Mouse (Mus musculus) heart, embryonic 10.5 days (tissue): ENCODE measurements at regions not wholly inside any gene's neighbourhood (a gene's known extent, or its start where the extent isn't known, plus 50 kb on each side); places are given as distances from the start of the nearest gene placed in this dataset.
A peak's percentile ranks its signal among the peaks of the same experiment; 100 is the strongest.

Experiments used
- DNase-seq: peaks from one replicate; pipeline ENCODE4 v3.0.0-alpha.2; 2017; ENCODE audit warnings: low spot score
- H3K27ac ChIP-seq: fragments of 300-500 bp; sonication (generic); 2 replicates; pipeline ENCODE4 v1.5.1; 2016; ENCODE audit warnings: mild to moderate bottlenecking
- H3K27me3 ChIP-seq: fragments of 300-500 bp; sonication (generic); 2 replicates; pipeline ENCODE4 v1.6.1; 2016; ENCODE audit warnings: mild to moderate bottlenecking; ENCODE audit not compliant: poor library complexity, insufficient read depth, severe bottlenecking
- H3K36me3 ChIP-seq: fragments of 300-500 bp; sonication (generic); 2 replicates; pipeline ENCODE4 v1.6.1; 2016; ENCODE audit warnings: mild to moderate bottlenecking, moderate library complexity
- H3K4me1 ChIP-seq: fragments of 300-500 bp; sonication (generic); 2 replicates; pipeline ENCODE4 v1.6.1; 2016; ENCODE audit warnings: mild to moderate bottlenecking
- H3K4me3 ChIP-seq: fragments of 300-500 bp; sonication (generic); 2 replicates; pipeline ENCODE4 v1.5.1; 2016; ENCODE audit warnings: mild to moderate bottlenecking, moderate library complexity
- H3K9me3 ChIP-seq: fragments of 300-500 bp; sonication (generic); 2 replicates; pipeline ENCODE4 v1.6.1; 2016; ENCODE audit warnings: mild to moderate bottlenecking, moderate library complexity
- WGBS: fragments of 180-500 bp; shearing (Covaris S2); methylation state at CpG from one replicate; pipeline ENCODE4 v1.1.7; 2016; 5-methylcytosine and 5-hydroxymethylcytosine counted together

GRCm38 (mm10) chr13:110545454-110545853, 150.6 kb downstream of the Plk2 start:
- Histone ChIP-seq H3K36me3 (no peaks in the 10 kb centered on the region), H3K4me3 (no peak overlapping the region), H3K4me1 (no peaks in the 10 kb centered on the region; the same call in 1 of the 2 replicates), H3K9me3 (no peaks in the 10 kb centered on the region), H3K27me3 (no peaks in the 10 kb centered on the region), H3K27ac (no peak overlapping the region; the same call in 1 of the 2 replicates)
- no peak for DNase-seq
- whole genome bisulfite sequencing = 58% methylated on average over 6 of the region's 6 CpGs

- peaks cover 5% of the 10 kb centered on the region; the same call in 1 of the 2 replicates for H3K4me1 ChIP-seq
- no peak overlapping the region for H3K4me3 ChIP-seq
- H3K27me3 ChIP-seq = no peaks in the 10 kb centered on the region
- peak overlapping the region; percentile 36; the same call in 1 of the 2 replicates for H3K27ac ChIP-seq
- H3K36me3 ChIP-seq = no peaks in the 10 kb centered on the region
- DNase-seq = no peak
- H3K9me3 ChIP-seq = no peaks in the 10 kb centered on the region
- WGBS = 82% methylated on average over 7 of the region's 7 CpGs
These were observed 160.9 kb downstream of the Plk2 start for GRCm38 (mm10) chr13:110555529-110556319.

- H3K4me3 ChIP-seq = no peak overlapping the region
- H3K9me3 ChIP-seq = no peaks in the 10 kb centered on the region
- H3K36me3 ChIP-seq = no peaks in the 10 kb centered on the region
- H3K27me3 ChIP-seq = no peaks in the 10 kb centered on the region
- no peak for DNase-seq
- WGBS = 56% methylated on average over 9 of the region's 9 CpGs
- H3K4me1 ChIP-seq = peaks cover 5% of the 10 kb centered on the region; the same call in 1 of the 2 replicates
- H3K27ac ChIP-seq = no peak overlapping the region
These were observed 161.7 kb downstream of the Plk2 start for GRCm38 (mm10) chr13:110556355-110557095.

GRCm38 (mm10) chr13:110557930-110558727, 163.3 kb downstream of the Plk2 start:
- Histone ChIP-seq H3K27me3 (no peaks in the 10 kb centered on the region), H3K27ac (peak overlapping the region; percentile 52; the same call in 1 of the 2 replicates), H3K4me1 (peaks cover 11% of the 10 kb centered on the region), H3K36me3 (no peaks in the 10 kb centered on the region), H3K4me3 (no peak overlapping the region), H3K9me3 (no peaks in the 10 kb centered on the region)
- 72% methylated on average over 28 of the region's 28 CpGs for WGBS
- DNase-seq = no peak

GRCm38 (mm10) chr13:110560566-110560965, 165.7 kb downstream of the Plk2 start:
- no peak overlapping the region for H3K4me3 ChIP-seq
- DNase-seq = no peak

GRCm38 (mm10) chr13:110562499-110562898, 167.7 kb downstream of the Plk2 start:
- Histone ChIP-seq H3K27ac (no peak overlapping the region), H3K27me3 (no peaks in the 10 kb centered on the region), H3K4me3 (no peak overlapping the region), H3K36me3 (no peaks in the 10 kb centered on the region), H3K4me1 (peaks cover 20% of the 10 kb centered on the region), H3K9me3 (no peaks in the 10 kb centered on the region)
- no peak for DNase-seq
- WGBS = 56% methylated on average over 3 of the region's 3 CpGs

More at GRCm38 (mm10) chr13:110560566-110560965, 165.7 kb downstream of the Plk2 start:
- Histone ChIP-seq H3K9me3 (no peaks in the 10 kb centered on the region), H3K4me1 (peaks cover 20% of the 10 kb centered on the region), H3K27ac (no peak overlapping the region), H3K36me3 (no peaks in the 10 kb centered on the region), H3K27me3 (no peaks in the 10 kb centered on the region)
- 87% methylated on average over 13 of the region's 13 CpGs for WGBS

GRCm38 (mm10) chr13:110562902-110563301, 168.1 kb downstream of the Plk2 start:
- Histone ChIP-seq H3K27ac (no peak overlapping the region), H3K27me3 (no peaks in the 10 kb centered on the region), H3K9me3 (no peaks in the 10 kb centered on the region), H3K36me3 (no peaks in the 10 kb centered on the region), H3K4me3 (no peak overlapping the region), H3K4me1 (peaks cover 20% of the 10 kb centered on the region)
- no peak for DNase-seq
- 45% methylated on average over 5 of the region's 5 CpGs for WGBS

- H3K9me3 ChIP-seq = no peaks in the 10 kb centered on the region
- no peaks in the 10 kb centered on the region for H3K27me3 ChIP-seq
- WGBS = 21% methylated on average over 9 of the region's 9 CpGs
- peak; percentile 78 for DNase-seq
- peaks cover 15% of the 10 kb centered on the region for H3K4me1 ChIP-seq
- 0 out of 2 replicates have a peak overlapping the region, but pooled peaks have one; percentile 8 for H3K4me3 ChIP-seq
- H3K27ac ChIP-seq = peak overlapping the region; percentile 36; the same call in 1 of the 2 replicates
- no peaks in the 10 kb centered on the region for H3K36me3 ChIP-seq
These were observed 169.1 kb downstream of the Plk2 start for GRCm38 (mm10) chr13:110563967-110564366.

- H3K36me3 ChIP-seq = no peaks in the 10 kb centered on the region
- WGBS = 67% methylated on average over 8 of the region's 8 CpGs
These were observed 173.8 kb downstream of the Plk2 start for GRCm38 (mm10) chr13:110568482-110569179.

GRCm38 (mm10) chr13:110569180-110569512, 174.3 kb downstream of the Plk2 start:
- H3K36me3 ChIP-seq = no peaks in the 10 kb centered on the region
- peaks cover 2% of the 10 kb centered on the region for H3K4me1 ChIP-seq
- no peak overlapping the region for H3K4me3 ChIP-seq
- WGBS = 82% methylated on average over 2 of the region's 2 CpGs
- H3K27ac ChIP-seq = no peak overlapping the region
- H3K9me3 ChIP-seq = no peaks in the 10 kb centered on the region
- no peaks in the 10 kb centered on the region for H3K27me3 ChIP-seq
- DNase-seq = no peak

More at GRCm38 (mm10) chr13:110568482-110569179, 173.8 kb downstream of the Plk2 start:
- Histone ChIP-seq H3K4me1 (peaks cover 7% of the 10 kb centered on the region), H3K4me3 (no peak overlapping the region), H3K27me3 (no peaks in the 10 kb centered on the region), H3K9me3 (no peaks in the 10 kb centered on the region), H3K27ac (no peak overlapping the region)
- no peak for DNase-seq

GRCm38 (mm10) chr13:110570386-110570785, 175.5 kb downstream of the Plk2 start:
- Histone ChIP-seq H3K4me3 (no peak overlapping the region), H3K36me3 (no peaks in the 10 kb centered on the region), H3K4me1 (no peaks in the 10 kb centered on the region), H3K27me3 (no peaks in the 10 kb centered on the region), H3K9me3 (no peaks in the 10 kb centered on the region), H3K27ac (no peak overlapping the region)
- no peak for DNase-seq

GRCm38 (mm10) chr13:110573360-110574065, 178.7 kb downstream of the Plk2 start:
- H3K4me1 ChIP-seq = no peaks in the 10 kb centered on the region
- no peak for DNase-seq
- H3K27ac ChIP-seq = no peak overlapping the region
- 77% methylated on average over 7 of the region's 7 CpGs for WGBS
- no peaks in the 10 kb centered on the region for H3K36me3 ChIP-seq
- H3K9me3 ChIP-seq = no peaks in the 10 kb centered on the region
- no peaks in the 10 kb centered on the region for H3K27me3 ChIP-seq
- no peak overlapping the region for H3K4me3 ChIP-seq
